Mouse (Mus musculus) embryonic fibroblast, embryonic 13.5 days (primary cell): ENCODE results near the gene Scd4. TPM values are rescaled to one million over a fixed set of nuclear protein-coding genes. Genes with fewer than 3 reads are reported as not detected.

ENCODE experiments used
- H3K27ac ChIP-seq: 2 replicates; pipeline ENCODE4 v1.5.1; 2012; ENCODE audit warnings: low read length, control low read depth, inconsistent platforms; ENCODE audit not compliant: insufficient read depth
- H3K4me1 ChIP-seq: 2 replicates; pipeline ENCODE4 v1.6.1; 2011; ENCODE audit warnings: low read length; ENCODE audit not compliant: control insufficient read depth, insufficient read depth
- H3K4me3 ChIP-seq: 2 replicates; pipeline ENCODE4 v1.5.1; 2011; ENCODE audit warnings: mild to moderate bottlenecking, control low read depth, low read length; ENCODE audit not compliant: insufficient read depth
- CTCF ChIP-seq: IDR thresholded peaks from 2 replicates; pipeline ENCODE4 v1.5.1; 2011; ENCODE audit warnings: mild to moderate bottlenecking, control low read depth, low read length, moderate library complexity, borderline replicate concordance; ENCODE audit not compliant: insufficient read depth
- POLR2A ChIP-seq: IDR thresholded peaks from 2 replicates; pipeline ENCODE4 v1.6.1; 2011; ENCODE audit warnings: low read depth, mild to moderate bottlenecking, control low read depth, low read length, moderate library complexity
- polyA plus RNA-seq: library from polyadenylated mRNA; stranded (reverse); fragments of >200 nt; gene quantifications from 2 replicates; pipeline ENCODE4 v1.2.4, GENCODE M21; 2011; ENCODE audit warnings: low read depth; ENCODE audit not compliant: missing spikeins, insufficient read length

Scd4 gene
- 0.35 and 0.72 TPM in 2 replicates for polyA plus RNA-seq

GRCm38 (mm10) chr19:44332833-44333623 lies at the start of gene Scd4:
Gene Scd4 (plus strand): TSS chr19:44333092.
- no peak within 1 kb of the TSS for H3K27ac ChIP-seq
- no peak within 1 kb of the TSS for H3K4me3 ChIP-seq
- TF ChIP-seq POLR2A = no peak
- TF ChIP-seq CTCF = no peak
- H3K4me1 ChIP-seq = peaks cover 14% of the 10 kb centered on the region

DNA sequence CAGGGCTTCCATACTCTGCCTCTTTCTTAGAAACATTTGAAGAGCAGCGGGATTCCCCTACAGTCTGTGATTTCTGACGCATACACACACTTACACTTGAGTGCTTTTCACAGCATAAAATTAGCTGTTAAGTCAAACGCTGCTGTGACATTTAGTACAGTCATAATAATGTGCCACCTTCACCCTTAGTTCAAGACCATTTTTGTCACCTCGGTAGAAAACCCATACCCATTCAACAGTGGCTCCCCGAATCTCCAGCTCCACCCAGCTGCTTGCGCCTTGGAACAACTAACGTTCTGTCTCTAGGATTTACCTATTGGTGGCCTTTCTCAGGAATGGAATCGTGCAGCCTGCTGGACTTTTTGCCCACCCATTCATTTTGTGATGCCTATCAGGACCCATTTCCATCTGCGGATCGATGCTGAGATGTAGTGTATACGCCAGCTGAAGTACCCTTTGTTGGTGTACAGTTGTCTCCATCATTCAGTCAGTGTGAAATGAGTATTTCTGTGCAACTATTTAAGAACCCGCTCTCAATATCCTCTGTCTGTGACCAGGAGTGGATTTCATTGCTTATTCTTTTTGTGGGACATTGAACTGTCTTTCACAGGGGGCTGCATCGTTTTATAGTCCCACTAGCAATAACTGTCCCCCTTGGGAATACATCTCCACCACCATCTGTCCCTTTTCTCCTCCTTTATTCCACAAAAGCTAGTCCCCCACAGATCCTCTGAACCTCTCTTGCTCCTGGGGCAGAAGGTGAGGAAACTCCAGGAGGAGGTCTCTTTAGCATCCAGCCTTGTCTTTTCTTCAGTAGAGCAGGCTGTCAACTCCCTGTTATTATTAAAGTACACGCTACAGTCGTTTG lies 49.5 kb upstream of the Scd4 start:
- peak overlapping the region; percentile 4; the same call in 1 of the 2 replicates for H3K4me3 ChIP-seq
- TF ChIP-seq CTCF (no peak), POLR2A (no peak)
- peak overlapping the region; percentile 92 for H3K27ac ChIP-seq
- peaks cover 23% of the 10 kb centered on the region for H3K4me1 ChIP-seq

DNA sequence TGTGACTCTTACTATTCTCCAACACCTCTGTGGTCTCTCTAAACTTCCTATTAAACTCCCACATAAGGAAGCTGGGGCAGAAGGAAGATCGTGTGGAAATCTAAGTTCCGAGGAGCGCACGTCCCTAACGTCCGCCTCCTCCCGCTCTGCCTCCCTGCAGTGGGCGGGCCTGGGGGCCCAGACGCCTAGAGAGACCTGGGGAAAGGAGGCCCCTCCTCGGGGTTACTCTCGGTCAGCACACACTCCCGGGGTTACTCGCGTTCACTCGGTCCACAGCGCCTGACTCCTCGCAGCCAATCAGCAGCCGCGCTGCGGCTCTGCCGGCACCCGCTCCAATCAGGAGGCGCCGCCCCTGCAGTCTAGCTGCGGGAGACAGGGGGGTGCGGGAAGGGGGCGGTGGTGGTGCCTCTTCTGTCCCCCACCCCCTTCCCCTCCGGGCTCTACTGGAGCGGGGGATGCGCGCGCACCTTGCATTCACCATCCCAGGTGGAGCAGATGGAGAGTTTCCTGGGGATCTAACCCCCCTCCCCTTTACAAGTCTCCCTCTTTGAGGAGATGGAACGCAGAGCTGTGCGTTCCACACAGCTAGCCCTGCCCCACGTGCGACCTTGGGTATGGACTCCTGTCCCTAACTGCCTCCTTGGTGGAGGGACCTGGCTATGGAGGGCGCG lies 48.7 kb upstream of the Scd4 start:
- TF ChIP-seq POLR2A (peak; percentile 60), CTCF (no peak)
- H3K4me3 ChIP-seq = peak overlapping the region; percentile 14
- peak overlapping the region; percentile 94 for H3K27ac ChIP-seq
- H3K4me1 ChIP-seq = peaks cover 23% of the 10 kb centered on the region

- peak overlapping the region; percentile 94 for H3K27ac ChIP-seq
- H3K4me3 ChIP-seq = peak overlapping the region; percentile 14
- TF ChIP-seq CTCF (no peak), POLR2A (no peak; the same call in 1 of the 2 replicates)
- H3K4me1 ChIP-seq = peaks cover 23% of the 10 kb centered on the region
Observed at GRCm38 (mm10) chr19:44284723-44285122, 48.2 kb upstream of the Scd4 start.

DNA sequence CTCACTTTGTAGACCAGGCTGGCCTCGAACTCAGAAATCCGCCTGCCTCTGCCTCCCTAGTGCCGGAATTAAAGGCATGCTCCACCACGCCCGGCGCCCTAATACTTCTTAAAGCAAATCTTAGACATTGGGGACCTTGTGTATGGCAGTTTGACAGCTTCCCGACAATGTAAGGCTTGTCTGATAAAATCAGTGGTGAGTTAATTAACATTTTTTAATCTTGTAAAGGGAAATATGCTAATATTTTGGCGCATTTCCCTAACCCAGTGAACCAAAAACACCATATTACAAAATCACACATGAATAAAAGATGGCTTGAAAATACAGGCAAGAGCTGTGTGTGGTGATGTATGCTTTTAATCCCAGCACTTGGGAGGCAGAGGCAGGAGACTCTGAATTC lies 47.3 kb upstream of the Scd4 start:
- TF ChIP-seq POLR2A (no peak), CTCF (no peak)
- Histone ChIP-seq H3K27ac (no peak overlapping the region), H3K4me1 (peaks cover 16% of the 10 kb centered on the region), H3K4me3 (no peak overlapping the region)

DNA sequence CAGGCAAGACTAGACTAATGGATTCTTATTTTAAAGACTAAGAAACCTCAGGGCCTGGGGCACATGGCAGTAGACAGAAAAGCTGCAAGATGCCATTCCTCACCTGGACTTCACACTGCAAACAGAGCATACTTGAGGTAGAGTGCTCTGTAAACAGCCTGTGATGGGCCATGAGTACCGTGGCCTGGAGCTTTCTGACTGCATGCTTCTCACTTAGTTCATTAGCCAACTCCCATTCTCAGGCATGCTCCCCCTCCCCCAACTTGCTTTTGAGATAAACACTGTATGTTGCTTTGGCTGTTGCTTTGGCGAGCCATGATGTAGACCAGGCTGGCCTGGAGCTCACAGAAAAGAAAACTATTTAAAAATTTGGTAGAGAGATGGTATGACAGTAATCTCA lies 46.8 kb upstream of the Scd4 start:
- no peak overlapping the region for H3K27ac ChIP-seq
- H3K4me3 ChIP-seq = no peak overlapping the region
- H3K4me1 ChIP-seq = peaks cover 13% of the 10 kb centered on the region
- no peak for TF ChIP-seq CTCF
- no peak for TF ChIP-seq POLR2A

DNA sequence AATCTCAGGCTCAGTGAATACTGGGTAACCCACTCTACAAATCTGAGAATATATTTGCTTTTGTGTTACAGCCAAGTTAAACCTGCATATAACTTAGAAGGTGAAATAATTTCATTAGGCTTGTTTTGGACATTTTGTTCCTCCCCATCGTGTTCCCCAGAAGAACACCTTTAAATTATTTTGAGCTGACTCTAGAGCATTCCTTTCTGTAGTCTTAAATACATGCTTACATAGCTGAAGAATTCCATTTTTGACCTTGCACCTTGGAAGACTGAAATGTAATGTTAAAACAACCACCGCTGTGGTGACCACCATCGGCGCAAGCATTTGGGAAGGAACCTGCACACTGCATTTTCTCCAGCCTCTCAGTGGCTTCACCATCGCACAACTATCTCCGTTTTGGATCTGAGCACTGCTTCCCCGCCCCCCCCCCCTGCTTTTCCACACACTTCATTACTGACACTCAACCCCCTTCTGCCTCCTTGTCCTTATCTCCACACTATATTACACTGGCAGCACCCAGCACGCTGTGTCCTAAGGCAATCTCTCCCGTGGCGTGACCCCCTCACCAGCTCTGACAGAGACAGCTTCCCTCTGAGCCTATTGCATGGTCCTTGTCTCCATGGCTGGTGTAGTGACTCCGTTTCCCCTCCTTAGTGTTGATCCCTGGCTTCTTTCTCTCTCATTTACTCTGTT lies 45.3 kb upstream of the Scd4 start:
- Histone ChIP-seq H3K4me3 (no peak overlapping the region), H3K4me1 (peaks cover 8% of the 10 kb centered on the region), H3K27ac (no peak overlapping the region)
- no peak for TF ChIP-seq CTCF
- no peak for TF ChIP-seq POLR2A

GRCm38 (mm10) chr19:44292083-44292482 lies 40.8 kb upstream of the Scd4 start:
- no peak overlapping the region for H3K4me3 ChIP-seq
- TF ChIP-seq CTCF (no peak), POLR2A (no peak)
- peaks cover 3% of the 10 kb centered on the region for H3K4me1 ChIP-seq
- H3K27ac ChIP-seq = no peak overlapping the region

DNA sequence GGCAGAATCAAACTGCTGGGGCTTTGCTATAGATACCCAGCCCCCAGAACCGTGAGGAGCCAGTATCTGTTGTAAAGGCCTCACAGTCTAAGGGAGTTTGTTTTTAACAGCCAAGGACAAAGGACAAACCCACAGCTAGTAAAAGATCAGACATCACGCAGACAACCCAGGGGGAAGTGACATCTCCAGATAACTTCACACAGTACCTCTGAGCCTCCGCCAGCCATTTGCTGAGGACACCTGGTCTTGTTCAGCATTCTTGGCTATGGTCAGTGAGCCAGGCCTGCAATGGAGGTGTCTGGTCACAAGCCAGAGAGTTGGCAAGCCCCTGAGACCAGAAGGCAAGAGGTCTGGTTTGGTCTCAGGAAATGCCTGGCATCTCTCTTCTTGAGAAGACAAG lies 40.4 kb upstream of the Scd4 start:
- no peak overlapping the region for H3K4me3 ChIP-seq
- H3K27ac ChIP-seq = no peak overlapping the region
- H3K4me1 ChIP-seq = peaks cover 3% of the 10 kb centered on the region
- TF ChIP-seq CTCF (no peak), POLR2A (no peak)
